Mouse (Mus musculus) cerebellum, adult 2 months (tissue): Measurements from ENCODE around the gene Hnrnph1.

Experiments
- CTCF ChIP-seq: fragments of 200-500 bp; IDR thresholded peaks from 2 replicates; pipeline ENCODE4 v1.5.1; 2011; ENCODE audit warnings: low read depth, mild to moderate bottlenecking, control low read depth, low read length, moderate library complexity, borderline replicate concordance; ENCODE audit not compliant: insufficient read depth
- POLR2A ChIP-seq: fragments of 200-500 bp; IDR thresholded peaks from 2 replicates; pipeline ENCODE4 v1.6.1; 2011; ENCODE audit warnings: low read length, control low read depth, borderline replicate concordance; ENCODE audit not compliant: insufficient read depth

DNA sequence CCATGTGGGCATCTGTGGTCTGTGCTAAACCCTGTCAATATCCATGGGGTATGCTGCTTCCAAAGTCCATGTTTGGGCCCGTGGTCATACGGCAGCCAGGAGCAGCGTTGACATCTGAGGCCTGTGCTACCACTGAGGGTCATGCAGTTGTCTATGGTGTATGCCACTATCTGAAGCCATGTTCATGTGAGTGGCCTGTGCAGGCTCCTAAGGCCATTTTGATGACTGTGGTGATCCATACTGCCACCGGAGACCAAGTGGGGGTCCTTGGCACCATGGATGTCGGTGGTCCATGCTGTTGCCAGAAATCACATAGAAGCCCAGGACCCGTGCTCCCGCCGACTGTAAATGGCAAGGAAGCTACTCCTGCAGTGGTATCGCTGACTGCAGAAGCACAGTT lies 9.3 kb upstream of the Hnrnph1 start:
- TF ChIP-seq POLR2A (no peak), CTCF (no peak)
